Mouse (Mus musculus): ENCODE data around the gene Agbl4. TPM values are rescaled to one million over a fixed set of nuclear protein-coding genes. Genes with fewer than 3 reads are reported as not detected.

Agbl4 gene
- total and polyA plus RNA-seq, 3 experiments, result not detected

DNA sequence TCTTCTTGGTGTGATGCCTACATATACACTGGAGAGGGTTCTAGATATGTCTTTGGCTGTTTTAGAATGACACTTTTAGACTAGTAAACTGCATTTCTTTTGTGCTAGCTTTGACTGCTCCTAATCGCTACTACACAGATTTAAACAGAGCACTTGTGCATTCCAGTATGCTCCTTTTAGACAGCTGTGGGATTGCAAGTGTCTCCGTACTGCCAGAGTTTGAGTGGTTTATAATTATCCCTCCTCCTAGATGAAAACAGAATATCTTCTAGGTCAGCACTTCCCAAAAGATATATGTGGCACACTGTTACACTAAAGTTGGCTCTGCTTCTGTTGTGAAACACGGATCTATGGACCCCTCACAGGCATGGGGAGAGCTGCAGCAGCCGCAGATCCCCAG, 935.4 kb downstream of the Agbl4 start:
- H3K4me3 ChIP-seq (replicated peaks in 1 of 3; ENCODE audit: low read depth in 2 of 3, low read length in 2 of 3, poor library complexity in 1 of 3), result no peak overlapping the region
- no peak overlapping the region for H3K9ac ChIP-seq (ENCODE audit: insufficient read depth, low read depth)
- TF ChIP-seq ZKSCAN1 (IDR thresholded peaks at IDR 0.05; ENCODE audit: borderline replicate concordance, low read depth, low read length) (no peak), SIN3A (IDR thresholded peaks at IDR 0.05; ENCODE audit: low read length) (no peak), MAZ (IDR thresholded peaks at IDR 0.05; ENCODE audit: low read depth, low read length) (no peak), KAT2A (IDR thresholded peaks at IDR 0.05; ENCODE audit: insufficient replicate concordance, low read length) (no peak), NELFE (IDR thresholded peaks at IDR 0.05; ENCODE audit: low read depth, low read length) (no peak), NRF1 (IDR thresholded peaks at IDR 0.05; ENCODE audit: low read depth, low read length) (no peak), ZNF384 (IDR thresholded peaks at IDR 0.05; ENCODE audit: low read depth, low read length) (no peak), MYC (IDR thresholded peaks at IDR 0.05; ENCODE audit: low read depth, low read length) (no peak), E2F4 (IDR thresholded peaks at IDR 0.05; ENCODE audit: insufficient replicate concordance, low read depth, low read length) (no peak), GABPA (IDR thresholded peaks at IDR 0.05; ENCODE audit: insufficient replicate concordance, low read depth, low read length) (no peak), JUND (conservative IDR thresholded peaks at IDR 0.05; ENCODE audit: low read depth, low read length) (no peak), POLR2AphosphoS2 (IDR thresholded peaks at IDR 0.05; ENCODE audit: low read depth, low read length) (no peak), ZC3H11A (IDR thresholded peaks at IDR 0.05; ENCODE audit: low read depth, low read length) (no peak), ETS1 (conservative IDR thresholded peaks at IDR 0.05; ENCODE audit: low read depth, low read length) (no peak), RCOR1 (conservative IDR thresholded peaks at IDR 0.05; ENCODE audit: low read depth, low read length) (no peak)
- H3K4me1 ChIP-seq (ENCODE audit: control insufficient read depth in 1 of 2, insufficient read depth in 2 of 2), result peaks cover 9 to 21% of the 10 kb centered on the region in 2 experiments; a peak in 3 of 4 replicates
- H3K9me3 ChIP-seq (replicated peaks; ENCODE audit: low read length), result no peaks in the 10 kb centered on the region
- in situ Hi-C loops (cut with MboI; ENCODE audit: low pct_ligation_motif_present, low pct_unique_long_range_greater_than_20kb, low sequenced_read_pairs) (no loop called here), dilution Hi-C loops (cut with MboI; ENCODE audit: extremely low pct_ligation_motif_present, extremely low pct_unique_long_range_greater_than_20kb, low sequenced_read_pairs) (no loop called here)
- no peaks in the 10 kb centered on the region for H3K27me3 ChIP-seq (replicated peaks)
- no peak for DNase-seq (ENCODE audit: extremely low read depth)
- H3K27ac ChIP-seq (ENCODE audit: insufficient read depth, low read depth), result no peak overlapping the region
- H3K79me2 ChIP-seq (replicated peaks; ENCODE audit: control insufficient read depth, extremely low read depth, insufficient read depth, poor library complexity, severe bottlenecking), result no peaks in the 10 kb centered on the region
- H3K36me3 ChIP-seq (replicated peaks in 1 of 2; ENCODE audit: control insufficient read depth in 1 of 2, insufficient read depth in 1 of 2, low read length in 1 of 2), result no peaks in the 10 kb centered on the region
- H3K4me2 ChIP-seq (ENCODE audit: insufficient read depth, low read depth, poor library complexity, severe bottlenecking), result no peak overlapping the region

DNA sequence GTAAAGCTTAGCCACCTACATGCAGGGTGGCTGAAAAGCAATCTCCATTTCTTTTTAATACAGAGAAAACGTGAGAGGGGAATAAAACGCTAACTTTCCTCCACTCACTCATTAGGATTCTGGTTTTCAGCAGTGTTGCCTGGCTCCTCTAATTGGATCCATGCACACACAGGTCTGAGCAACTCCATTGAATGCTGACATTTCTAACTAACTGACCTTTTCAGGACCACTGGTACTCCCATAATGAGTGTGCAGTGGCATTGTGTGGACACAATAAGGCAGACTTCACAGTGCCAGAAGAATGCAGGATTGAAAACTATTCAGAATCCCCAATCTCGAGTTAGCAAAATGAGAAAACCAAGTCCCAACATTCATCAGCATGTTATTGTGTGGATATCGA, 952.5 kb downstream of the Agbl4 start:
- H3K4me2 ChIP-seq (ENCODE audit: insufficient read depth, low read depth, poor library complexity, severe bottlenecking), result no peak overlapping the region
- no peaks in the 10 kb centered on the region for H3K36me3 ChIP-seq (replicated peaks in 1 of 2; ENCODE audit: control insufficient read depth in 1 of 2, insufficient read depth in 1 of 2, low read length in 1 of 2)
- dilution Hi-C loops (cut with MboI; ENCODE audit: extremely low pct_ligation_motif_present, extremely low pct_unique_long_range_greater_than_20kb, low sequenced_read_pairs) (no loop called here), in situ Hi-C loops (cut with MboI; ENCODE audit: low pct_ligation_motif_present, low pct_unique_long_range_greater_than_20kb, low sequenced_read_pairs) (no loop called here)
- DNase-seq (ENCODE audit: extremely low read depth), result no peak
- no peak overlapping the region for H3K4me3 ChIP-seq (replicated peaks in 1 of 3; ENCODE audit: low read depth in 2 of 3, low read length in 2 of 3, poor library complexity in 1 of 3)
- no peak overlapping the region for H3K9ac ChIP-seq (ENCODE audit: insufficient read depth, low read depth)
- TF ChIP-seq TCF12 (IDR thresholded peaks at IDR 0.05; ENCODE audit: low read depth, low read length) (no peak), ZC3H11A (IDR thresholded peaks at IDR 0.05; ENCODE audit: low read depth, low read length) (no peak), BHLHE40 (IDR thresholded peaks at IDR 0.05; ENCODE audit: low read depth, low read length) (no peak), USF2 (conservative IDR thresholded peaks at IDR 0.05; ENCODE audit: low read depth, low read length) (no peak), JUND (conservative IDR thresholded peaks at IDR 0.05; ENCODE audit: low read depth, low read length) (no peak), MAFK (IDR thresholded peaks at IDR 0.05; ENCODE audit: insufficient replicate concordance, low read length) (no peak), SIN3A (IDR thresholded peaks at IDR 0.05; ENCODE audit: low read length) (no peak)
- H3K79me2 ChIP-seq (replicated peaks; ENCODE audit: control insufficient read depth, extremely low read depth, insufficient read depth, poor library complexity, severe bottlenecking), result no peaks in the 10 kb centered on the region
- H3K27ac ChIP-seq (ENCODE audit: insufficient read depth, low read depth), result no peak overlapping the region
- no peaks in the 10 kb centered on the region for H3K27me3 ChIP-seq (replicated peaks)
- peaks cover 6 to 25% of the 10 kb centered on the region in 2 experiments; a peak in 3 of 4 replicates for H3K4me1 ChIP-seq (ENCODE audit: control insufficient read depth in 1 of 2, insufficient read depth in 2 of 2)
- H3K9me3 ChIP-seq (replicated peaks; ENCODE audit: low read length), result peaks cover 2% of the 10 kb centered on the region
